In the genomic region with DNA sequence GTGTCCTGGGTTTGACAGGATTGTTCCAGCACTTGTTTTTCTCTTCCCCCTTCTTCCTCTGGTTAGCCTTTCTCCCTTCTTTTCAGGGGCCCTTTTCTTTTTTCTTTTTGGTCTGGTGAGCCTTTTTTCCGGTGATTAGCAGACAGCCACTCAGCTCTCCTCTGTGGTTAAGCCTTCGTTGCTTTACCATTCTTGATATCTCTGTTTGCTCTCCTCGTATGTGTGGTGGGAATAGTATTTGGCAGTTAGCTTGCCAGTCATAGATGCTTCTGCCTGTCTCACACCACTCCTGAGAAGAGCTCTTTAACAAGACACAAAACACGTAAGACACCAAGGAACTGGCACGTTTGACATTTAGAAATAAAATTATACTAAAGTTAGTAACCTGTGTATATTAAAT, we compare ENCODE assay signal across 9 mouse cellular contexts. TPM values are rescaled to one million over a fixed set of nuclear protein-coding genes. Genes with fewer than 3 reads are reported as not detected.
DNase-seq lines count a peak whose midpoint lies in the region; ATAC-seq and TF ChIP-seq lines count a peak whose summit lies in the region.
"Had no signal": no experiment of that assay in that cellular context is flagged by ENCODE, and none has a peak within 500 bp of the region (broad histone marks: within the 10 kb centered on the region; RNA-seq: fewer than 3 reads in every experiment).

No protein-coding gene starts in this region.

- H3K4me2 ChIP-seq in kidney, embryonic 14.5 days (replicated peaks; ENCODE audit: low read depth, low read length): peak overlapping the region; percentile 68
- H3K4me2 ChIP-seq in hindbrain, postnatal 0 days (ENCODE audit: low read depth, low read length): peak overlapping the region; percentile 79
- peak overlapping the region; percentile 63 for H3K4me2 ChIP-seq in midbrain, embryonic 15.5 days

- no peak for ATAC-seq in kidney, embryonic 14.5 days (ENCODE audit: low FRiP score, low TSS enrichment)
- no peak for ATAC-seq in hindbrain, postnatal 0 days
- ATAC-seq in midbrain, embryonic 15.5 days (replicated peaks): no peak

- peak overlapping the region; percentile 53; the same call in 1 of the 2 replicates for H3K4me3 ChIP-seq in kidney, embryonic 14.5 days (ENCODE audit: low read length)
- H3K4me3 ChIP-seq in embryonic facial prominence, embryonic 10.5 days: peak overlapping the region; percentile 75
- H3K4me3 ChIP-seq in hindbrain, postnatal 0 days (ENCODE audit: low read length): peak overlapping the region; percentile 71
- peak overlapping the region; percentile 57 for H3K4me3 ChIP-seq in midbrain, embryonic 15.5 days

- DNase-seq in kidney, postnatal 36 days: no peak
- DNase-seq in embryonic facial prominence, embryonic 10.5 days (ENCODE audit: low spot score): no peak
- no peak for DNase-seq in hindbrain, postnatal 0 days (ENCODE audit: low spot score)
- no peak for DNase-seq in cerebellum, postnatal 4 days (ENCODE audit: low spot score in 2 of 2)
- no peak for DNase-seq in cerebellum, adult 11-12 months
- no peak for DNase-seq in left cerebral cortex, postnatal 36 days (ENCODE audit: low spot score in 2 of 2)
- DNase-seq: thymus, postnatal 4 days had no signal

- no peak for TF ChIP-seq CTCF in hindbrain, postnatal 0 days (IDR thresholded peaks at IDR 0.05; ENCODE audit: low read depth)

- no peaks in the 10 kb centered on the region for H3K27me3 ChIP-seq in kidney, embryonic 14.5 days (ENCODE audit: control insufficient read depth, insufficient read depth, low read length)
- no peaks in the 10 kb centered on the region for H3K27me3 ChIP-seq in embryonic facial prominence, embryonic 10.5 days (replicated peaks; ENCODE audit: low read depth, poor library complexity, severe bottlenecking)
- H3K27me3 ChIP-seq in hindbrain, postnatal 0 days (ENCODE audit: insufficient read depth, low read length): no peaks in the 10 kb centered on the region
- H3K27me3 ChIP-seq in midbrain, embryonic 15.5 days (replicated peaks): no peaks in the 10 kb centered on the region

- H3K36me3 ChIP-seq in kidney, embryonic 14.5 days (ENCODE audit: control insufficient read depth, insufficient read depth, low read length): no peaks in the 10 kb centered on the region
- no peaks in the 10 kb centered on the region for H3K36me3 ChIP-seq in embryonic facial prominence, embryonic 10.5 days (replicated peaks)
- H3K36me3 ChIP-seq in hindbrain, postnatal 0 days (ENCODE audit: insufficient read depth, low read length): no peaks in the 10 kb centered on the region
- H3K36me3 ChIP-seq in midbrain, embryonic 15.5 days (replicated peaks): no peaks in the 10 kb centered on the region

- no peak overlapping the region; the same call in 1 of the 2 replicates for H3K9ac ChIP-seq in kidney, embryonic 14.5 days (ENCODE audit: low read depth, low read length)
- peak overlapping the region; percentile 88 for H3K9ac ChIP-seq in hindbrain, postnatal 0 days (replicated peaks; ENCODE audit: low read length)
- no peak overlapping the region; the same call in 1 of the 2 replicates for H3K9ac ChIP-seq in midbrain, embryonic 15.5 days

- no peak overlapping the region for H3K27ac ChIP-seq in kidney, embryonic 14.5 days (ENCODE audit: low read depth, low read length)
- H3K27ac ChIP-seq in embryonic facial prominence, embryonic 10.5 days (replicated peaks): no peak overlapping the region
- H3K27ac ChIP-seq in hindbrain, postnatal 0 days: peak overlapping the region; percentile 97; the same call in 1 of the 2 replicates
- H3K27ac ChIP-seq in midbrain, embryonic 15.5 days: peak overlapping the region; percentile 95

- no peaks in the 10 kb centered on the region for H3K9me3 ChIP-seq in kidney, embryonic 14.5 days (ENCODE audit: control insufficient read depth, low read length)
- H3K9me3 ChIP-seq in embryonic facial prominence, embryonic 10.5 days: no peaks in the 10 kb centered on the region
- H3K9me3 ChIP-seq in hindbrain, postnatal 0 days (ENCODE audit: low read length): no peaks in the 10 kb centered on the region
- H3K9me3 ChIP-seq in midbrain, embryonic 15.5 days: no peaks in the 10 kb centered on the region

- WGBS in kidney, embryonic 14.5 days: 77% methylated on average over 5 of the region's 5 CpGs
- 62% methylated on average over 5 of the region's 5 CpGs for WGBS in embryonic facial prominence, embryonic 10.5 days
- WGBS in hindbrain, postnatal 0 days: 47% methylated on average over 5 of the region's 5 CpGs
- 37% methylated on average over 5 of the region's 5 CpGs for WGBS in midbrain, embryonic 15.5 days

- intact Hi-C loops in left cerebral cortex, postnatal 36 days (cut with DNase I): no loop called here

- 0 out of 2 replicates have a peak, but pooled peaks cover 3% of the 10 kb centered on the region for H3K4me1 ChIP-seq in kidney, embryonic 14.5 days (ENCODE audit: control insufficient read depth, insufficient read depth, low read length)
- H3K4me1 ChIP-seq in embryonic facial prominence, embryonic 10.5 days: peaks cover 15% of the 10 kb centered on the region
- H3K4me1 ChIP-seq in hindbrain, postnatal 0 days (ENCODE audit: insufficient read depth, low read length): peaks cover 6% of the 10 kb centered on the region
- H3K4me1 ChIP-seq in midbrain, embryonic 15.5 days: peaks cover 18% of the 10 kb centered on the region

RNA-seq across cellular contexts. Expression of a gene that starts 20.8 kb away (rescaled TPM):
- 12.5 and 13.5 TPM in 2 replicates for polyA plus RNA-seq in kidney, embryonic 14.5 days (2014; fragmentation: Nextera tagmentation; extraction: Ambion mirVana)
- 15.0 and 15.6 TPM in 2 replicates for polyA plus RNA-seq in embryonic facial prominence, embryonic 10.5 days (2016; fragmentation: Nextera tagmentation; extraction: Ambion mirVana)
- total RNA-seq in hindbrain, postnatal 0 days (2014; rRNA removed): 5.0 and 5.5 TPM in 2 replicates
- 7.2 and 7.6 TPM in 2 replicates for polyA plus RNA-seq in hindbrain, postnatal 0 days (2015; fragmentation: Nextera tagmentation; extraction: Ambion mirVana)
- 9.8 and 9.9 TPM in 2 replicates for polyA plus RNA-seq in midbrain, embryonic 15.5 days (2015; fragmentation: Nextera tagmentation; extraction: Ambion mirVana)
- 1 to 10 TPM; 8.4 to 8.5 TPM for total RNA-seq in left cerebral cortex, postnatal 36 days (2021)

RNA-seq across cellular contexts. Expression of a gene that starts 21.2 kb away (rescaled TPM):
- 0.09 TPM in 2 replicates for polyA plus RNA-seq in kidney, embryonic 14.5 days (2014; fragmentation: Nextera tagmentation; extraction: Ambion mirVana)
- 0.12 and 0.16 TPM in 2 replicates for polyA plus RNA-seq in embryonic facial prominence, embryonic 10.5 days (2016; fragmentation: Nextera tagmentation; extraction: Ambion mirVana)
- total RNA-seq in hindbrain, postnatal 0 days (2014; rRNA removed): 0.40 and 0.89 TPM in 2 replicates
- 0.15 and 0.24 TPM in 2 replicates for polyA plus RNA-seq in hindbrain, postnatal 0 days (2015; fragmentation: Nextera tagmentation; extraction: Ambion mirVana)
- polyA plus RNA-seq in midbrain, embryonic 15.5 days (2015; fragmentation: Nextera tagmentation; extraction: Ambion mirVana): 0.09 and 0.25 TPM in 2 replicates
- not detected for total RNA-seq in left cerebral cortex, postnatal 36 days (2021)

RNA-seq across cellular contexts. Expression of a gene that starts 44.2 kb away (rescaled TPM):
- polyA plus RNA-seq in kidney, embryonic 14.5 days (2014; fragmentation: Nextera tagmentation; extraction: Ambion mirVana): 0.31 and 0.87 TPM in 2 replicates
- 0.99 and 1.2 TPM in 2 replicates for polyA plus RNA-seq in embryonic facial prominence, embryonic 10.5 days (2016; fragmentation: Nextera tagmentation; extraction: Ambion mirVana)
- not detected in 2 replicates for total RNA-seq in hindbrain, postnatal 0 days (2014; rRNA removed)
- polyA plus RNA-seq in hindbrain, postnatal 0 days (2015; fragmentation: Nextera tagmentation; extraction: Ambion mirVana): 0.11 TPM in 1 of 2 replicates, not detected in the other
- polyA plus RNA-seq in midbrain, embryonic 15.5 days (2015; fragmentation: Nextera tagmentation; extraction: Ambion mirVana): not detected in 2 replicates
- total RNA-seq in left cerebral cortex, postnatal 36 days (2021): 1 to 10 TPM in 1 of 2 experiments, under 1 TPM in 1; 0.93 to 1.5 TPM

Comparison
In these comparisons a context has a peak if more than half of its experiments do, and no peak if none do; other contexts are left out.
1. H3K27ac ChIP-seq: peak in hindbrain, postnatal 0 days (single experiment) and midbrain, embryonic 15.5 days (single experiment); none in kidney, embryonic 14.5 days (single experiment) and embryonic facial prominence, embryonic 10.5 days (single experiment).
2. Peak in every context shown above with its lines, with median percentiles within 50 percentile points of each other: H3K4me2 ChIP-seq and H3K4me3 ChIP-seq.